Mouse (Mus musculus) midbrain, embryonic 13.5 days (tissue): ENCODE data around the gene Srsf9. TPM values are rescaled to one million over a fixed set of nuclear protein-coding genes. Genes with fewer than 3 reads are reported as not detected.
A peak's percentile ranks its signal among the peaks of the same experiment; 100 is the strongest.

Experiments
- ATAC-seq: fragments of 200-750 bp; cut with Nextera tagmentation; 2 replicates; pipeline ENCODE4 v1.8.0; 2017; ENCODE audit warnings: mild to moderate bottlenecking, moderate TSS enrichment, moderate library complexity
- H3K27ac ChIP-seq: fragments of 300-500 bp; sonication (generic); 2 replicates; pipeline ENCODE4 v1.5.1; 2015; ENCODE audit warnings: inconsistent platforms, mild to moderate bottlenecking, moderate library complexity
- H3K27me3 ChIP-seq: fragments of 300-500 bp; sonication (generic); 2 replicates; pipeline ENCODE4 v1.6.1; 2015; ENCODE audit warnings: mild to moderate bottlenecking, inconsistent platforms
- H3K36me3 ChIP-seq: fragments of 300-500 bp; sonication (generic); 2 replicates; pipeline ENCODE4 v1.6.1; 2015; ENCODE audit warnings: mild to moderate bottlenecking, inconsistent platforms
- H3K4me1 ChIP-seq: fragments of 300-500 bp; sonication (generic); replicated peaks from 2 replicates; pipeline ENCODE4 v1.6.1; 2015; ENCODE audit warnings: inconsistent platforms
- H3K4me2 ChIP-seq: fragments of 300-500 bp; sonication (generic); replicated peaks from 2 replicates; pipeline ENCODE4 v1.6.1; 2015; ENCODE audit warnings: moderate library complexity, mild to moderate bottlenecking, inconsistent platforms
- H3K4me3 ChIP-seq: fragments of 300-500 bp; sonication (generic); replicated peaks from 2 replicates; pipeline ENCODE4 v1.5.1; 2015; ENCODE audit warnings: mild to moderate bottlenecking, inconsistent platforms
- H3K9ac ChIP-seq: fragments of 300-500 bp; sonication (generic); replicated peaks from 2 replicates; pipeline ENCODE4 v1.6.1; 2015; ENCODE audit warnings: mild to moderate bottlenecking, inconsistent platforms
- H3K9me3 ChIP-seq: fragments of 300-500 bp; sonication (generic); 2 replicates; pipeline ENCODE4 v1.6.1; 2016; ENCODE audit warnings: mild to moderate bottlenecking, inconsistent platforms
- WGBS: fragments of 180-500 bp; shearing (Covaris S2); methylation state at CpG from one replicate; pipeline ENCODE4 v1.1.7; 2015; 5-methylcytosine and 5-hydroxymethylcytosine counted together
- polyA plus RNA-seq: library from polyadenylated mRNA; unstranded; fragments of >200 nt; fragmentation: Nextera tagmentation; extraction: Ambion mirVana; gene quantifications from 2 replicates; pipeline ENCODE4 v1.2.1, GENCODE M21; 2015

The Srsf9 gene
- 193 and 203 TPM in 2 replicates for polyA plus RNA-seq

GRCm38 (mm10) chr5:115326875-115327609 lies at the start of gene Srsf9:
TSS of gene Srsf9 (plus strand) at chr5:115327177.
- under 1% methylated on average over 87 of the region's 97 CpGs for WGBS
- peak; percentile 94 for ATAC-seq
- peaks cover 35% of the 10 kb centered on the region for H3K4me1 ChIP-seq
- H3K9me3 ChIP-seq, result no peaks in the 10 kb centered on the region
- peak within 1 kb of the TSS; percentile 86 for H3K27ac ChIP-seq
- H3K36me3 ChIP-seq, result peaks cover 24% of the 10 kb centered on the region
- H3K27me3 ChIP-seq, result no peaks in the 10 kb centered on the region
- H3K9ac ChIP-seq, result peak within 1 kb of the TSS; percentile 98
- peak within 1 kb of the TSS; percentile 80 for H3K4me2 ChIP-seq
- peak within 1 kb of the TSS; percentile 89 for H3K4me3 ChIP-seq

- Histone ChIP-seq H3K9ac (no peak overlapping the region), H3K27me3 (no peaks in the 10 kb centered on the region), H3K4me3 (no peak overlapping the region), H3K27ac (no peak overlapping the region), H3K4me1 (peaks cover 16% of the 10 kb centered on the region), H3K36me3 (peaks cover 3% of the 10 kb centered on the region; the same call in 1 of the 2 replicates), H3K4me2 (no peak overlapping the region), H3K9me3 (no peaks in the 10 kb centered on the region)
- no peak for ATAC-seq
- WGBS, result 83% methylated on average over 1 of the region's 1 CpGs
These were observed 48.9 kb upstream of the Srsf9 start for GRCm38 (mm10) chr5:115278053-115278452.

DNA sequence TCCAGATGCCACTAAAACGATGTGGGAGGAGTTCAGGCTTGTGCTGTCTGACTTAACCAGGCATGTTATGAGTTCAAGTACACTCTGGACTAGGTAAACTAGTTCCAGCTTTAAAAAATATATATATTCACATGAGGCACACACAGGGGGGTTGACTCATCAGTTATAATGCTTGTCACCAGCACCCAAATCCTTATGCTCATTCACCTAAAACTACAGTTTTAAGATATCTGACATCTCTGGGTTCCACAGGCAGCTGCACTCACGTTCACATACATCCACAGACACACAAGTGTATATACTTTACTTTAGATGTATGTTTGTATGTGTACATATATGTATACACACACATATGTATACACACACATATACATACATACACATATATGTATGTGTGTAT lies 48.2 kb upstream of the Srsf9 start:
- peaks cover 10% of the 10 kb centered on the region for H3K36me3 ChIP-seq
- peak; percentile 13; the same call in 1 of the 2 replicates for ATAC-seq
- peaks cover 8% of the 10 kb centered on the region for H3K4me1 ChIP-seq
- H3K27me3 ChIP-seq, result no peaks in the 10 kb centered on the region
- H3K4me3 ChIP-seq, result no peak overlapping the region
- H3K27ac ChIP-seq, result no peak overlapping the region
- H3K4me2 ChIP-seq, result no peak overlapping the region
- H3K9me3 ChIP-seq, result no peaks in the 10 kb centered on the region
- H3K9ac ChIP-seq, result no peak overlapping the region
- WGBS, result 64% methylated on average over 2 of the region's 2 CpGs

DNA sequence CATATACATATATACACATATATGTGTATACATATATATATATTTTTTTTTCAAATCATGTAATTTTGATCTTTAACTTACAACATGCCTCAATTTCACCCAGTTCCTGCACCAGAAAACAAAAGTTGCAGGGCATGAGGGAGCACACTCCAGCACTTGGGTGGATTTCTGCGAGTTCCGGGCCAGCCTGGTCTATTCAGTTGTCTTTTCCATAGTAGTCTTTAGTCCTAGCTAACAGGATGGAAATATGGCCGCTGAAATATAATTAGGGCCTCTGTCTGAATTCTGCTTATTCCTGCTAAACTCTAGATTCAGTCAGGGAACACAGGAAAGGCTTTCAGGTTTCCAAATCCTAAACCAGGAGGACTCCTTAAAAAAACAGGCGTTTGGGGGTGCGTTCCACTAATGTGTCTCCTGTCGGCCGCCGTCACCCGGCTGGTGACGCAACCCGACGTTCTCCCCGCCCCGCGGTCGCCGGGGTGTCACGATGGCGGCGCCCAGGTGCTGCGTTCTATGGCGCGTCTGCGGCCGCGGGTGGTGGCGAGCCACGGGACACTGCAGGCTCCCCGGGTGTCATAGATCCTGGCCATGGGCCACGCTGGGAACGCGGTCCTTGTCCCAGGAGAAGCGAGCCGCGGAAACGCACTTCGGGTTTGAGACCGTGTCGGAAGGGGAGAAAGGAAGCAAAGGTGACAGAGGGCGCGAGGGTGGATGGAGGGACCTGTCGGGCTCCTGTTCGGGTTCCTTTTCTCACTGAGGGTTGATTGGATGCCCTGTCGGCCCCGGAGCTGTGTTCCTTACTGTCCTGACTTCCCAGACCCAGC lies 47.5 kb upstream of the Srsf9 start, which contains the start of gene Coq5:
Gene Coq5, plus strand, starts transcription at position 441 of the 824 bp plus-strand sequence.
- Histone ChIP-seq H3K9ac (peak within 1 kb of the TSS; percentile 86), H3K4me2 (peak within 1 kb of the TSS; percentile 97), H3K27me3 (no peaks in the 10 kb centered on the region), H3K4me3 (peak within 1 kb of the TSS; percentile 96), H3K4me1 (peaks cover 6% of the 10 kb centered on the region), H3K9me3 (no peaks in the 10 kb centered on the region), H3K27ac (peak within 1 kb of the TSS; percentile 60), H3K36me3 (peaks cover 16% of the 10 kb centered on the region)
- peak; percentile 89 for ATAC-seq
- 3% methylated on average over 45 of the region's 45 CpGs for WGBS

GRCm38 (mm10) chr5:115280050-115280687 lies 46.8 kb upstream of the Srsf9 start:
- Histone ChIP-seq H3K9me3 (no peaks in the 10 kb centered on the region), H3K27me3 (no peaks in the 10 kb centered on the region), H3K4me2 (peak overlapping the region; percentile 97), H3K4me1 (peaks cover 6% of the 10 kb centered on the region), H3K4me3 (peak overlapping the region; percentile 96), H3K9ac (peak overlapping the region; percentile 86), H3K27ac (peak overlapping the region; percentile 60; the same call in 1 of the 2 replicates), H3K36me3 (peaks cover 22% of the 10 kb centered on the region)
- peak; percentile 48 for ATAC-seq
- WGBS, result 8% methylated on average over 17 of the region's 17 CpGs

GRCm38 (mm10) chr5:115284735-115285134 lies 42.2 kb upstream of the Srsf9 start:
- WGBS, result 94% methylated on average over 3 of the region's 3 CpGs
- ATAC-seq, result no peak
- Histone ChIP-seq H3K9ac (no peak overlapping the region), H3K4me1 (peaks cover 6% of the 10 kb centered on the region), H3K36me3 (peaks cover 48% of the 10 kb centered on the region), H3K27me3 (no peaks in the 10 kb centered on the region), H3K4me3 (no peak overlapping the region), H3K9me3 (no peaks in the 10 kb centered on the region), H3K27ac (no peak overlapping the region), H3K4me2 (no peak overlapping the region)

DNA sequence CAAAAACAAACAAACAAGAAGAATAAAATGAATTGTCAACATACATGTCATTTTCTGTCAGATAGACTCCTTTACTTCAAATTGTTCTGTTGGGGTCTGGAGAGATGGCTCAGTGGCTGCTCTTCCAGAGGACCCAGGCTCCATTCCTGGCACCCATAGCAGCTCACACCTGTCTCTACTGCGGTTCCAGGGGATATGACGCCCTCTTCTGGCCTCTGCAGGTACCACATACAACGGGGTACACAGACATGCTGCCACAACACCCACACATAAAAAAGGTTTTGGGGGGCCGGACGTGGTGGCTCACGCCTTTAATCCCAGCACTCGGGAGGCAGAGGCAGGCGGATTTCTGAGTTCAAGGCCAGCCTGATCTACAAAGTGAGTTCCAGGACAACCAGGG lies 32.8 kb upstream of the Srsf9 start:
- no peaks in the 10 kb centered on the region for H3K9me3 ChIP-seq
- no peak overlapping the region for H3K27ac ChIP-seq
- H3K9ac ChIP-seq, result no peak overlapping the region
- H3K4me2 ChIP-seq, result no peak overlapping the region
- peaks cover 15% of the 10 kb centered on the region for H3K4me1 ChIP-seq
- H3K27me3 ChIP-seq, result no peaks in the 10 kb centered on the region
- no peak overlapping the region for H3K4me3 ChIP-seq
- H3K36me3 ChIP-seq, result peaks cover 79% of the 10 kb centered on the region
- 91% methylated on average over 8 of the region's 8 CpGs for WGBS
- ATAC-seq, result no peak

DNA sequence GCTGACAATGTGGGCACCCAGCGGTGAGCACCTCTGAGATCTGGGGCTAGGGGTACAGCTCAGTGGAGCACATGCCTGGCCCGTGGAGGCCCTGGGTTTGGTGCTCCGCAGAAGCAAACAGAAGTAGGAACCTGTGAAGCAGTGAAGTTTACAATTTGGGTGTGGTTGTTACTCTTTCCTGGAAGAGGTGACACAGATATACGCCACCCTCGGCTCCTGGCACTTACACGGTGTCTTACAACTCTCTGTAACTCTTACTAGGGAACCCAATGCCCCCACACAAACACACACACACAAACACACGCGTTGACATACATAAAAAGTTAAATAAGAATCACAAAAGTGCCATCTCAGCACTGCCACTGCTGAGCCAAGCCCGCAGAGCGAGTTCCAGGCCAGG lies 30.6 kb upstream of the Srsf9 start:
- H3K4me2 ChIP-seq, result no peak overlapping the region
- peaks cover 24% of the 10 kb centered on the region for H3K4me1 ChIP-seq
- no peaks in the 10 kb centered on the region for H3K27me3 ChIP-seq
- no peak overlapping the region for H3K9ac ChIP-seq
- H3K9me3 ChIP-seq, result no peaks in the 10 kb centered on the region
- 0 out of 2 replicates have a peak overlapping the region, but pooled peaks have one; percentile 2 for H3K27ac ChIP-seq
- no peak for ATAC-seq
- H3K36me3 ChIP-seq, result peaks cover 60% of the 10 kb centered on the region
- WGBS, result 88% methylated on average over 10 of the region's 10 CpGs
- no peak overlapping the region for H3K4me3 ChIP-seq

- Histone ChIP-seq H3K36me3 (peaks cover 34% of the 10 kb centered on the region), H3K4me2 (peak overlapping the region; percentile 80), H3K9me3 (no peaks in the 10 kb centered on the region), H3K27me3 (peaks cover 11% of the 10 kb centered on the region), H3K9ac (peak overlapping the region; percentile 91), H3K4me1 (peaks cover 31% of the 10 kb centered on the region), H3K4me3 (peak overlapping the region; percentile 91), H3K27ac (peak overlapping the region; percentile 95)
- under 1% methylated on average over 44 of the region's 46 CpGs for WGBS
- peak; percentile 59; the same call in 1 of the 2 replicates for ATAC-seq
These were observed 26.8 kb upstream of the Srsf9 start for GRCm38 (mm10) chr5:115300035-115300744.

DNA sequence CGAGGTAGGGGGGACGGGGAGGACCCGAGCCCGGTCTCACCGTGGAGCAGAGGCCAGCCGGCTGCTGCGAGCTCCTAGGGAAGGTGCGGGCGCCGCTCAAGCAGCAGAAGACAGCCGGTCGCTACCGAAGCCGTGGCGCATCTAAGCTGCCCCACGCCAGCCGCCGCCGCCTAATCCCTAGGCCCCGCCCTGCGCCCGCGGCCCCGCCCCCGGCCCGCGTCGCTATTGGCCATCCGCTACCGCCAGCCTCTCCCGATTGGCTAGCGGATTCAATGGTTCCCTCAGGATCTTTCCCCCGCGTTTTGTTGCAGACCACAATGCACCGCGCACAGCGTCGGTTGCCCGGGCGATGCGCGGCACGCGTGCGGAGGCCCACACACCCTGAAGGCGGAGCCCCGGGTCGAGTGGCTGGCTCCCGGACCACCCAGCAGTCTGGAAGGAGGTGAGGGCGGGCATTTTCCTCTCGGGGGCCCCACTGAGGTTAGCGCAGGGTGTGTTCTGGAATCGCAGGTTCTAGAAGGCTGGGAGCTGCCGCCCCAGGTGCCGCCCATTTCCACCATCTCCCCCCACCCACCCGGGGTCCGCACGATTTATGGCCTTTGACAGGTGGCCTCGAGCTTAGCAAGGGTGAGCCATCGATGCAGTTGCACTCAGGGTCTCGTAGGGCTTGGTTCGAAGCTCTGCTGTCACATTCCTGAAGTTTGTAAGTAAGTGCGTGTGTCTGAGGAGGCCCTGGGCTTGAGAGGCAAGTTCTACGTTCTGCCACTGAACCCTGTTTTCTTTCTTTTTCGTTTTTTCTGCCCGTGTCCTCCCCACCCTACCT lies 26.0 kb upstream of the Srsf9 start, which contains the start of gene Dynll1:
Gene Dynll1, minus strand, starts transcription at position 208 of the 823 bp plus-strand sequence.
- Histone ChIP-seq H3K9ac (peak within 1 kb of the TSS; percentile 91), H3K27me3 (peaks cover 11% of the 10 kb centered on the region), H3K9me3 (no peaks in the 10 kb centered on the region), H3K4me2 (peak within 1 kb of the TSS; percentile 80), H3K36me3 (peaks cover 26% of the 10 kb centered on the region), H3K4me3 (peak within 1 kb of the TSS; percentile 91), H3K4me1 (peaks cover 31% of the 10 kb centered on the region), H3K27ac (peak within 1 kb of the TSS; percentile 95)
- WGBS, result 1% methylated on average over 66 of the region's 66 CpGs
- ATAC-seq, result peak; percentile 98
